Mouse (Mus musculus) embryonic facial prominence, embryonic 14.5 days (tissue): ENCODE data around the gene Scg2. TPM values are rescaled to one million over a fixed set of nuclear protein-coding genes. Genes with fewer than 3 reads are reported as not detected.

Source experiments
- ATAC-seq: fragments of 200-750 bp; cut with Nextera tagmentation; 2 replicates; pipeline ENCODE4 v1.8.0; 2017; ENCODE audit warnings: low read depth, moderate number of reproducible peaks, moderate TSS enrichment
- DNase-seq: peaks from one replicate; pipeline ENCODE4 v3.0.0-alpha.2; 2015; ENCODE audit warnings: low spot score
- H3K27ac ChIP-seq: fragments of 300-500 bp; sonication (generic); replicated peaks from 2 replicates; pipeline ENCODE4 v1.5.1; 2014; ENCODE audit warnings: low read depth, mild to moderate bottlenecking, low read length, moderate library complexity
- H3K27me3 ChIP-seq: fragments of 300-500 bp; sonication (generic); replicated peaks from 2 replicates; pipeline ENCODE4 v1.6.1; 2014; ENCODE audit warnings: low read length; ENCODE audit not compliant: control insufficient read depth, insufficient read depth
- H3K36me3 ChIP-seq: fragments of 300-500 bp; sonication (generic); 2 replicates; pipeline ENCODE4 v1.6.1; 2014; ENCODE audit warnings: low read length, mixed read lengths; ENCODE audit not compliant: control insufficient read depth, insufficient read depth
- H3K4me1 ChIP-seq: fragments of 300-500 bp; sonication (generic); 2 replicates; pipeline ENCODE4 v1.6.1; 2014; ENCODE audit warnings: antibody characterized with exemption, low read length; ENCODE audit not compliant: control insufficient read depth, insufficient read depth
- H3K4me2 ChIP-seq: fragments of 300-500 bp; sonication (generic); 2 replicates; pipeline ENCODE4 v1.6.1; 2014; ENCODE audit warnings: low read depth, mild to moderate bottlenecking, low read length, moderate library complexity, mixed read lengths
- H3K4me3 ChIP-seq: fragments of 300-500 bp; sonication (generic); 2 replicates; pipeline ENCODE4 v1.5.1; 2014; ENCODE audit warnings: low read depth, mild to moderate bottlenecking, low read length
- H3K9ac ChIP-seq: fragments of 300-500 bp; sonication (generic); 2 replicates; pipeline ENCODE4 v1.6.1; 2014; ENCODE audit warnings: low read depth, mild to moderate bottlenecking, low read length, moderate library complexity, mixed read lengths
- H3K9me3 ChIP-seq: fragments of 300-500 bp; sonication (generic); 2 replicates; pipeline ENCODE4 v1.6.1; 2016; ENCODE audit warnings: low read length; ENCODE audit not compliant: control insufficient read depth
- WGBS: fragments of 180-500 bp; shearing (Covaris S2); extraction: QIAGEN DNeasy Blood & Tissue Kit; methylation state at CpG from one replicate; pipeline ENCODE4 v1.1.7; 2014; 5-methylcytosine and 5-hydroxymethylcytosine counted together
- polyA plus RNA-seq: library from polyadenylated mRNA; unstranded; fragments of >200 nt; fragmentation: Nextera tagmentation; extraction: Ambion mirVana; gene quantifications from 2 replicates; pipeline ENCODE4 v1.2.1, GENCODE M21; 2014

Scg2 gene
- polyA plus RNA-seq, 1 experiment from 2014 or later: 10.7 TPM

- Histone ChIP-seq H3K27me3 (no peaks in the 10 kb centered on the region), H3K27ac (no peak overlapping the region), H3K9me3 (no peaks in the 10 kb centered on the region), H3K4me1 (no peaks in the 10 kb centered on the region), H3K4me2 (peak overlapping the region; percentile 48), H3K36me3 (no peaks in the 10 kb centered on the region), H3K9ac (no peak overlapping the region), H3K4me3 (peak overlapping the region; percentile 4)
- ATAC-seq: no peak
- WGBS: 27% methylated on average over 6 of the region's 6 CpGs
- no peak for DNase-seq
Observed at GRCm38 (mm10) chr1:79449943-79450342, 10.0 kb upstream of the Scg2 start.

GRCm38 (mm10) chr1:79445586-79445985 is 5.7 kb upstream of the Scg2 start:
- DNase-seq (no peak), ATAC-seq (no peak)
- no peaks in the 10 kb centered on the region for H3K27me3 ChIP-seq
- H3K36me3 ChIP-seq: no peaks in the 10 kb centered on the region
- no peak overlapping the region for H3K27ac ChIP-seq
- no peaks in the 10 kb centered on the region for H3K9me3 ChIP-seq
- no peak overlapping the region for H3K4me2 ChIP-seq
- H3K9ac ChIP-seq: no peak overlapping the region
- no peaks in the 10 kb centered on the region for H3K4me1 ChIP-seq
- WGBS: 78% methylated on average over 4 of the region's 4 CpGs
- H3K4me3 ChIP-seq: no peak overlapping the region

- ATAC-seq (no peak), DNase-seq (no peak)
- Histone ChIP-seq H3K4me3 (no peak overlapping the region), H3K27me3 (no peaks in the 10 kb centered on the region), H3K9me3 (no peaks in the 10 kb centered on the region), H3K36me3 (no peaks in the 10 kb centered on the region), H3K4me2 (no peak overlapping the region), H3K4me1 (no peaks in the 10 kb centered on the region), H3K9ac (no peak overlapping the region), H3K27ac (no peak overlapping the region)
- WGBS: 80% methylated on average over 1 of the region's 1 CpGs
Observed at GRCm38 (mm10) chr1:79437755-79438154, 2.2 kb downstream of the Scg2 start.

- 77% methylated on average over 8 of the region's 8 CpGs for WGBS
- Histone ChIP-seq H3K9ac (no peak overlapping the region), H3K27me3 (no peaks in the 10 kb centered on the region), H3K4me1 (no peaks in the 10 kb centered on the region), H3K4me2 (no peak overlapping the region), H3K4me3 (no peak overlapping the region), H3K9me3 (no peaks in the 10 kb centered on the region), H3K36me3 (no peaks in the 10 kb centered on the region), H3K27ac (no peak overlapping the region)
- DNase-seq (peak; percentile 14), ATAC-seq (no peak)
Observed at GRCm38 (mm10) chr1:79436671-79437070, 3.2 kb downstream of the Scg2 start.

- Histone ChIP-seq H3K27me3 (no peaks in the 10 kb centered on the region), H3K36me3 (no peaks in the 10 kb centered on the region), H3K4me1 (no peaks in the 10 kb centered on the region), H3K9ac (no peak overlapping the region), H3K27ac (no peak overlapping the region), H3K9me3 (no peaks in the 10 kb centered on the region), H3K4me2 (no peak overlapping the region), H3K4me3 (no peak overlapping the region)
- no peak for DNase-seq
- no peak for ATAC-seq
- 56% methylated on average over 5 of the region's 5 CpGs for WGBS
Observed at GRCm38 (mm10) chr1:79429058-79429457, 10.9 kb downstream of the Scg2 start.

GRCm38 (mm10) chr1:79415496-79415895 is 24.4 kb downstream of the Scg2 start:
- H3K4me2 ChIP-seq: no peak overlapping the region
- H3K27me3 ChIP-seq: no peaks in the 10 kb centered on the region
- no peaks in the 10 kb centered on the region for H3K9me3 ChIP-seq
- no peak overlapping the region for H3K27ac ChIP-seq
- H3K4me3 ChIP-seq: no peak overlapping the region
- H3K36me3 ChIP-seq: no peaks in the 10 kb centered on the region
- no peak overlapping the region for H3K9ac ChIP-seq
- ATAC-seq (no peak), DNase-seq (no peak)
- no peaks in the 10 kb centered on the region for H3K4me1 ChIP-seq

GRCm38 (mm10) chr1:79406337-79406942 is 33.5 kb downstream of the Scg2 start:
- Histone ChIP-seq H3K4me1 (no peaks in the 10 kb centered on the region), H3K27me3 (no peaks in the 10 kb centered on the region), H3K9me3 (no peaks in the 10 kb centered on the region), H3K4me2 (no peak overlapping the region), H3K36me3 (no peaks in the 10 kb centered on the region), H3K9ac (no peak overlapping the region), H3K27ac (no peak overlapping the region), H3K4me3 (no peak overlapping the region)
- WGBS: 68% methylated on average over 7 of the region's 7 CpGs
- ATAC-seq (no peak), DNase-seq (no peak)

GRCm38 (mm10) chr1:79401090-79402012 is 38.6 kb downstream of the Scg2 start:
- Histone ChIP-seq H3K4me2 (no peak overlapping the region), H3K4me3 (no peak overlapping the region), H3K9me3 (no peaks in the 10 kb centered on the region), H3K36me3 (no peaks in the 10 kb centered on the region), H3K27me3 (no peaks in the 10 kb centered on the region), H3K4me1 (no peaks in the 10 kb centered on the region), H3K9ac (no peak overlapping the region), H3K27ac (no peak overlapping the region)
- peak; percentile 33; the same call in 1 of the 2 replicates for ATAC-seq
- 58% methylated on average over 10 of the region's 10 CpGs for WGBS
- peak; percentile 14 for DNase-seq
